Mouse (Mus musculus) hindbrain, embryonic 10.5 days (tissue): Measurements from ENCODE around the gene Ush1c. TPM values are rescaled to one million over a fixed set of nuclear protein-coding genes. Genes with fewer than 3 reads are reported as not detected.
"Not testable (repeated sequence)": the region's sequence is repeated elsewhere in the genome, so short reads cannot be mapped to it uniquely, and the experiment has no call there.

Experiments
- DNase-seq: peaks from one replicate; pipeline ENCODE4 v3.0.0-alpha.2; 2017; ENCODE audit warnings: low spot score
- H3K27ac ChIP-seq: fragments of 300-500 bp; sonication (generic); 2 replicates; pipeline ENCODE4 v1.5.1; 2016; ENCODE audit warnings: mild to moderate bottlenecking, moderate library complexity
- H3K27me3 ChIP-seq: fragments of 300-500 bp; sonication (generic); 2 replicates; pipeline ENCODE4 v1.6.1; 2016; ENCODE audit warnings: mild to moderate bottlenecking; ENCODE audit not compliant: poor library complexity, insufficient read depth, severe bottlenecking
- H3K36me3 ChIP-seq: fragments of 300-500 bp; sonication (generic); 2 replicates; pipeline ENCODE4 v1.6.1; 2016; ENCODE audit warnings: mild to moderate bottlenecking, moderate library complexity
- H3K4me1 ChIP-seq: fragments of 300-500 bp; sonication (generic); replicated peaks from 2 replicates; pipeline ENCODE4 v1.6.1; 2016; ENCODE audit warnings: mild to moderate bottlenecking
- H3K4me3 ChIP-seq: fragments of 300-500 bp; sonication (generic); 2 replicates; pipeline ENCODE4 v1.5.1; 2016; ENCODE audit warnings: mild to moderate bottlenecking, moderate library complexity
- H3K9me3 ChIP-seq: fragments of 300-500 bp; sonication (generic); 2 replicates; pipeline ENCODE4 v1.6.1; 2016; ENCODE audit warnings: mild to moderate bottlenecking, moderate library complexity
- WGBS: fragments of 180-500 bp; shearing (Covaris S2); methylation state at CpG from one replicate; pipeline ENCODE4 v1.1.7; 2016; 5-methylcytosine and 5-hydroxymethylcytosine counted together
- polyA plus RNA-seq: library from polyadenylated mRNA; unstranded; fragments of >200 nt; fragmentation: Nextera tagmentation; extraction: Ambion mirVana; gene quantifications from 2 replicates; pipeline ENCODE4 v1.2.1, GENCODE M21; 2016

Ush1c gene
- polyA plus RNA-seq, 1 experiment from 2014 or later, result 3.3 TPM

GRCm38 (mm10) chr7:46200021-46200420 is 38.3 kb downstream of the Ush1c start:
- Histone ChIP-seq H3K4me1 (peaks cover 29% of the 10 kb centered on the region), H3K27me3 (peaks cover 9% of the 10 kb centered on the region; the same call in 1 of the 2 replicates), H3K9me3 (no peaks in the 10 kb centered on the region), H3K36me3 (no peaks in the 10 kb centered on the region), H3K4me3 (no peak overlapping the region), H3K27ac (no peak overlapping the region)
- no peak for DNase-seq
- 71% methylated on average over 6 of the region's 6 CpGs for WGBS

GRCm38 (mm10) chr7:46195356-46195755 is 42.9 kb downstream of the Ush1c start:
- 85% methylated on average over 5 of the region's 5 CpGs for WGBS
- no peaks in the 10 kb centered on the region for H3K9me3 ChIP-seq
- H3K36me3 ChIP-seq, result no peaks in the 10 kb centered on the region
- H3K27ac ChIP-seq, result no peak overlapping the region
- no peak for DNase-seq
- H3K27me3 ChIP-seq, result no peaks in the 10 kb centered on the region
- 0 out of 2 replicates have a peak, but pooled peaks cover 2% of the 10 kb centered on the region for H3K4me1 ChIP-seq
- H3K4me3 ChIP-seq, result no peak overlapping the region

DNA sequence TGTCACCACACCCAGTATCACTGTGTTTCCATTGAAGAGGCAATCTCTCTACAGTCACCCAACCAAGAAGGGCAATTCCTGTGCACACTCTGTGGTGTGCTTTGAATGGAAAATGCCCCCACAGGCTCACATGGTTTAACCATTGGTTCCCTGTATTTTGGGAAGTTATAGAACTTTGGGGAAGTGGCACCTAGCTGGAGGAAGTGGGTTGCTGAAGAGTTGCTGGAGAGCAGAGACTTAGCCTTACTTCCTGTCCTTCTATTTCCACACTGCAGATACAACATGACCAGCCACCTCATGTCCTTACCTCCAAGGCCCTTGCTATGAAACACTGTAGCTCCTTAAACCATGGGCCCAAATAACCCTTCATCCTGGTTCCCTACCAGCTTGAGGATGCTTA is 54.1 kb downstream of the Ush1c start:
- Histone ChIP-seq H3K4me3 (no peak overlapping the region), H3K27me3 (peaks cover 35% of the 10 kb centered on the region), H3K36me3 (no peaks in the 10 kb centered on the region), H3K4me1 (peaks cover 16% of the 10 kb centered on the region), H3K9me3 (no peaks in the 10 kb centered on the region), H3K27ac (no peak overlapping the region)
- DNase-seq, result no peak

- H3K27me3 ChIP-seq, result peaks cover 62% of the 10 kb centered on the region
- H3K4me3 ChIP-seq, result no peak overlapping the region
- H3K9me3 ChIP-seq, result no peaks in the 10 kb centered on the region
- WGBS, result 3% methylated on average over 3 of the region's 3 CpGs
- H3K4me1 ChIP-seq, result peaks cover 12% of the 10 kb centered on the region
- H3K27ac ChIP-seq, result no peak overlapping the region
- no peaks in the 10 kb centered on the region for H3K36me3 ChIP-seq
- DNase-seq, result peak; percentile 45
These were observed 56.7 kb downstream of the Ush1c start for GRCm38 (mm10) chr7:46181590-46181989.

GRCm38 (mm10) chr7:46179431-46180275 is 58.6 kb downstream of the Ush1c start, which contains the start of gene Abcc8:
Abcc8 (minus strand) TSS chr7:46180033.
- peaks cover 69% of the 10 kb centered on the region for H3K27me3 ChIP-seq

DNA sequence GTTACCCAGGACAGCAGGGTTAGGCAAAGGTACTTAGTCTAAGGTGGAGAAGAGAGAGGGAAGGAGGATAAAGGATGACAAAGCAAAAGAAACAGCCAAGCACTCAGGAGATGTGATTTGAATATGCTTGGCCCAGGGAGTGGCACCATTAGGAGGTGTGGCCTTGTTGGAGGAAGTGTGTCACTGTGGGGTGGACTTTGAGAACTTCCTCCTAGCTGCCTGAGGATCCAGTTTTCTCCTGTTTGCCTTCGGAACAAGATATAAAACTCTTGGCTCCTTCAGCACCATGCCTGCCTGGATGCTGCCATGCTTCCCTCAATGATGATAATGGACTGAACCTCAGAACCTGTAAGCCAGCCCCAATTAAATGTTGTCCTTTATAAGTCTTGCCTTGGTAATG is 69.3 kb downstream of the Ush1c start:
- H3K36me3 ChIP-seq, H3K9me3 ChIP-seq, H3K27ac ChIP-seq, H3K4me3 ChIP-seq, DNase-seq, H3K27me3 ChIP-seq, H3K4me1 ChIP-seq: not testable (repeated sequence)
- WGBS, result 79% methylated on average over 1 of the region's 1 CpGs

More at GRCm38 (mm10) chr7:46179431-46180275, 58.6 kb downstream of the Ush1c start, which contains the start of gene Abcc8:
- WGBS, result 1% methylated on average over 75 of the region's 75 CpGs
- Histone ChIP-seq H3K4me1 (peaks cover 12% of the 10 kb centered on the region), H3K27ac (peak within 1 kb of the TSS; percentile 40), H3K9me3 (no peaks in the 10 kb centered on the region), H3K4me3 (peak within 1 kb of the TSS; percentile 58), H3K36me3 (no peaks in the 10 kb centered on the region)
- DNase-seq, result peak; percentile 30

GRCm38 (mm10) chr7:46168402-46168801 is 69.9 kb downstream of the Ush1c start:
- WGBS, result 89% methylated on average over 6 of the region's 6 CpGs
- Histone ChIP-seq H3K4me3 (no peak overlapping the region), H3K9me3 (no peaks in the 10 kb centered on the region), H3K4me1 (no peaks in the 10 kb centered on the region), H3K27ac (no peak overlapping the region), H3K27me3 (no peaks in the 10 kb centered on the region), H3K36me3 (no peaks in the 10 kb centered on the region)
- no peak for DNase-seq

GRCm38 (mm10) chr7:46167901-46168300 is 70.4 kb downstream of the Ush1c start:
- no peak overlapping the region for H3K27ac ChIP-seq
- no peaks in the 10 kb centered on the region for H3K27me3 ChIP-seq
- no peak for DNase-seq
- H3K4me3 ChIP-seq, result no peak overlapping the region
- WGBS, result 95% methylated on average over 7 of the region's 7 CpGs
- no peaks in the 10 kb centered on the region for H3K9me3 ChIP-seq
- no peaks in the 10 kb centered on the region for H3K36me3 ChIP-seq
- H3K4me1 ChIP-seq, result no peaks in the 10 kb centered on the region

DNA sequence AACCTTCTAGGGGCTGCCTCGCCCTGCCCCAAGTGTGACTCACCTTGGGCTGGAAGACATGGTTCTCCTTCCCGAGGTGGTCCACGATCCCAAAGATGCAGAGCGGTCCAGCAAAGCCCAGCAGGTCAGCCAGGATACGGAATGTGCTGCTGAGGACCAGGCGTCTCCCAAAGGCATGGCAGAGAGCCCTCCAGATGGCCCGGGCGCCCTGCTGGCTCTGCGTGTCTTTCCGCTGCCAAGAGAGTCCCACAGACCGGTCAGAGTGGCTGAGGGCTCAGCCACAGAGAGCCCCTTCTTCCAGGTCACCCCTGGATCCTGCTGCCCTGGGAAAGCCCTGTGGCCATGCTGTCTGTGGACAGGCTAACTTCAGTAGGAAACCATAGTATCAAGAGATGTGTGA is 72.4 kb downstream of the Ush1c start:
- Histone ChIP-seq H3K9me3 (no peaks in the 10 kb centered on the region), H3K36me3 (no peaks in the 10 kb centered on the region), H3K27me3 (no peaks in the 10 kb centered on the region), H3K4me3 (no peak overlapping the region), H3K4me1 (peaks cover 9% of the 10 kb centered on the region), H3K27ac (no peak overlapping the region)
- 92% methylated on average over 11 of the region's 11 CpGs for whole genome bisulfite sequencing
- no peak for DNase-seq

DNA sequence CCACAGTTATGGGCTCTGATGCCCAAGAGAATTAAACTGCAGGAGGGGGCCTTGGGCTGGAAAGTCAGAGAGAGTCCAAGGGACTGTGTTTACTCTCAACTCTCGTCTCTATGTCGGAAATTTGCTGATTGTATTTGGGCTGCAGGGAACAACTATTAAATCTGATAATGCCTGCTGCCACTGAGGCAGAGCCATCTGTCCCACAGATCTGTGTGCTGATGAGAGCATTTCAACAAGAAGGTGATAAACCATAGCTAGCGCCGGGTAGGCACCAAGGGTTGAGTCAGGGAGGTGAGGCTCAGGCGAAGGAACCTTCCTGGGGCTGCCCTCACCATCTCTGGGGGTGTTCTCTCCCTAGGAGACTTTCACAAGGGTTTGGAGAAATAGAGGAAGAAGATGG is 75.6 kb downstream of the Ush1c start:
- Histone ChIP-seq H3K4me1 (peaks cover 9% of the 10 kb centered on the region), H3K9me3 (no peaks in the 10 kb centered on the region), H3K27ac (no peak overlapping the region), H3K4me3 (no peak overlapping the region), H3K36me3 (no peaks in the 10 kb centered on the region), H3K27me3 (no peaks in the 10 kb centered on the region)
- 83% methylated on average over 5 of the region's 5 CpGs for WGBS
- DNase-seq, result no peak

DNA sequence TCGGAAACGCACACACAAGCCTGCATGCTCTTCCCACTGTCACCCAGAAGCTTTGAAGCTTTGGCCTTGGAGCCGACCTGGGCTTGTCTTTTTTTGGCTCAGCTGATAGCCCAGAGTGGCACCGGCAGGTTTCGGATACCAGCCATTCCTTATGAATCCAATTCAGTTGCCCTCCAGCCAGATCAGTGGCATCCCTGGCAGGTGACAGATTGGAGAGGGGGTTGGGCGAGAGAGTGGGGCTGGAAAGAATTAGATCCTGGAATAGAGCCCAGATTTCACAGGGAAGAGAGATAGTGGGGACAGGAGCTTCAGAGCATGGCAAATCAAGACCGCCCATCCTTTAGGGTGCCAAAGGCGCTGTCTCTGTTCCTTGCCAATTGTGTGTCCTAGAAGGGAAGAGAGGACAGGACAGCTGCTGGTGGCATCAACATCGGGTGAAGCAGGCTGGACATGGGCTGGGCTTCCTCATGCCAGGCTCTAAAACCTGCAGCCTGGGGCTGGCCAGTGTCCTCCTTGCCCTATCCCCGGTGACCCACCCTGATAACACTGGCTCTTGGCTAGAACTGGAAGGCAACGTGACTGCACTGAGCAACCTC is 76.1 kb downstream of the Ush1c start:
- Histone ChIP-seq H3K9me3 (no peaks in the 10 kb centered on the region), H3K27me3 (no peaks in the 10 kb centered on the region), H3K4me1 (peaks cover 9% of the 10 kb centered on the region), H3K4me3 (no peak overlapping the region), H3K36me3 (no peaks in the 10 kb centered on the region), H3K27ac (no peak overlapping the region; the same call in 1 of the 2 replicates)
- DNase-seq, result no peak
- 75% methylated on average over 11 of the region's 11 CpGs for WGBS

GRCm38 (mm10) chr7:46161615-46162014 is 76.7 kb downstream of the Ush1c start:
- WGBS, result 31% methylated on average over 3 of the region's 3 CpGs
- H3K27ac ChIP-seq, result no peak overlapping the region
- no peaks in the 10 kb centered on the region for H3K9me3 ChIP-seq
- H3K27me3 ChIP-seq, result no peaks in the 10 kb centered on the region
- no peak for DNase-seq
- H3K4me3 ChIP-seq, result no peak overlapping the region
- no peaks in the 10 kb centered on the region for H3K36me3 ChIP-seq
- peaks cover 9% of the 10 kb centered on the region for H3K4me1 ChIP-seq

DNA sequence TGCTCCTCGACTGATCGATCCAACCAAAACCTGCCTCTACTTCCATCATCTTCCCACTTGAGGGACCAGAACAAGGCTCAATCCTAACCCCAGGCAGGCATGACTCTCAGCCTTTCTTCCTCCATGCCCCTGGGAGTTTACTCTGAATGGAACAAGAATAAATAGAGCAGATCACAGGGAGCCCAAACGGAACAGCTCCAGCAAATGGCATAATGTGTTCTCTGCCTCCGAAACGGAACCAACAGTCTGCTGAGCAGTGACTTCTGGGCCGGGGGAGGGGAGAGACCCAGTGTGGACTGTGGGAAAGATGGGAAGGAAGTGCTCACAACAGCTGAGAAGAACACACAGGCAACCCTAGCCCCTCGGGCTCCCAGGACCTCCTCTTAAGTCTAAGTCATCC is 80.6 kb downstream of the Ush1c start:
- Histone ChIP-seq H3K27me3 (peaks cover 6% of the 10 kb centered on the region), H3K9me3 (no peaks in the 10 kb centered on the region), H3K36me3 (no peaks in the 10 kb centered on the region), H3K4me3 (no peak overlapping the region), H3K27ac (no peak overlapping the region), H3K4me1 (peaks cover 20% of the 10 kb centered on the region)
- WGBS, result 75% methylated on average over 7 of the region's 7 CpGs
- DNase-seq, result no peak
